Mouse (Mus musculus): Measurements from ENCODE around the gene Brd2. TPM values are rescaled to one million over a fixed set of nuclear protein-coding genes. Genes with fewer than 3 reads are reported as not detected.

Gene Brd2
- polyA plus RNA-seq, 1 experiment from 2014 or later, result 48.1 TPM

GRCm38 (mm10) chr17:34116736-34117370 is 5.6 kb downstream of the Brd2 start:
- TF ChIP-seq CTCF (IDR thresholded peaks at IDR 0.05; ENCODE audit: low read depth), result no peak
- TF ChIP-seq EP300 (optimal IDR thresholded peaks at IDR 0.05), result no peak
- no peak overlapping the region for H3K27ac ChIP-seq (replicated peaks)
- no peak for ATAC-seq (ENCODE audit: low FRiP score, low TSS enrichment)

GRCm38 (mm10) chr17:34114114-34114513 is 8.3 kb downstream of the Brd2 start:
- no peaks in the 10 kb centered on the region for H3K27me3 ChIP-seq (ENCODE audit: control insufficient read depth, insufficient read depth, low read length)
- no peak for DNase-seq (ENCODE audit: low spot score)
- H3K9ac ChIP-seq (ENCODE audit: low read length), result no peak overlapping the region
- H3K4me1 ChIP-seq (replicated peaks; ENCODE audit: control insufficient read depth, insufficient read depth), result no peaks in the 10 kb centered on the region
- peaks cover 61% of the 10 kb centered on the region for H3K36me3 ChIP-seq (ENCODE audit: control insufficient read depth, insufficient read depth, low read length)
- no peak overlapping the region for H3K27ac ChIP-seq (replicated peaks)
- ATAC-seq (ENCODE audit: low FRiP score, low TSS enrichment), result no peak
- no peaks in the 10 kb centered on the region for H3K9me3 ChIP-seq (ENCODE audit: control insufficient read depth, low read length)
- 89% methylated on average over 7 of the region's 7 CpGs for WGBS
- no peak for TF ChIP-seq CTCF (IDR thresholded peaks at IDR 0.05; ENCODE audit: low read depth)
- no peak for TF ChIP-seq EP300 (optimal IDR thresholded peaks at IDR 0.05)
- no peak overlapping the region for H3K4me3 ChIP-seq (ENCODE audit: low read depth, low read length)
- no peak overlapping the region for H3K4me2 ChIP-seq (replicated peaks; ENCODE audit: low read depth)

More at GRCm38 (mm10) chr17:34116736-34117370, 5.6 kb downstream of the Brd2 start:
- Histone ChIP-seq H3K4me3 (ENCODE audit: low read depth, low read length) (peak overlapping the region; percentile 94), H3K4me1 (replicated peaks; ENCODE audit: control insufficient read depth, insufficient read depth) (no peaks in the 10 kb centered on the region), H3K27me3 (ENCODE audit: control insufficient read depth, insufficient read depth, low read length) (no peaks in the 10 kb centered on the region), H3K9me3 (ENCODE audit: control insufficient read depth, low read length) (no peaks in the 10 kb centered on the region), H3K4me2 (replicated peaks; ENCODE audit: low read depth) (peak overlapping the region; percentile 84), H3K9ac (ENCODE audit: low read length) (peak overlapping the region; percentile 59), H3K36me3 (ENCODE audit: control insufficient read depth, insufficient read depth, low read length) (peaks cover 48% of the 10 kb centered on the region)
- no peak for DNase-seq (ENCODE audit: low spot score)
- WGBS, result 17% methylated on average over 7 of the region's 7 CpGs

- peak; percentile 6; the same call in 1 of the 2 replicates for ATAC-seq (ENCODE audit: low FRiP score, low TSS enrichment)
- Histone ChIP-seq H3K36me3 (ENCODE audit: control insufficient read depth, insufficient read depth, low read length) (peaks cover 46% of the 10 kb centered on the region), H3K4me1 (replicated peaks; ENCODE audit: control insufficient read depth, insufficient read depth) (no peaks in the 10 kb centered on the region), H3K4me3 (ENCODE audit: low read depth, low read length) (no peak overlapping the region), H3K27ac (replicated peaks) (no peak overlapping the region; the same call in 1 of the 2 replicates), H3K27me3 (ENCODE audit: control insufficient read depth, insufficient read depth, low read length) (no peaks in the 10 kb centered on the region), H3K9me3 (ENCODE audit: control insufficient read depth, low read length) (no peaks in the 10 kb centered on the region), H3K9ac (ENCODE audit: low read length) (no peak overlapping the region), H3K4me2 (replicated peaks; ENCODE audit: low read depth) (no peak overlapping the region)
- TF ChIP-seq EP300 (optimal IDR thresholded peaks at IDR 0.05) (no peak), CTCF (IDR thresholded peaks at IDR 0.05; ENCODE audit: low read depth) (no peak)
- DNase-seq (ENCODE audit: low spot score), result no peak
- 51% methylated on average over 8 of the region's 8 CpGs for WGBS
These were observed 12.1 kb downstream of the Brd2 start for GRCm38 (mm10) chr17:34110309-34110708.

GRCm38 (mm10) chr17:34109806-34110195 is 12.6 kb downstream of the Brd2 start:
- WGBS, result 65% methylated on average over 3 of the region's 3 CpGs
- Histone ChIP-seq H3K4me1 (replicated peaks; ENCODE audit: control insufficient read depth, insufficient read depth) (no peaks in the 10 kb centered on the region), H3K27ac (replicated peaks) (peak overlapping the region; percentile 20; the same call in 1 of the 2 replicates), H3K9me3 (ENCODE audit: control insufficient read depth, low read length) (no peaks in the 10 kb centered on the region), H3K27me3 (ENCODE audit: control insufficient read depth, insufficient read depth, low read length) (no peaks in the 10 kb centered on the region), H3K4me2 (replicated peaks; ENCODE audit: low read depth) (no peak overlapping the region), H3K4me3 (ENCODE audit: low read depth, low read length) (no peak overlapping the region), H3K36me3 (ENCODE audit: control insufficient read depth, insufficient read depth, low read length) (peaks cover 40% of the 10 kb centered on the region), H3K9ac (ENCODE audit: low read length) (no peak overlapping the region)
- DNase-seq (ENCODE audit: low spot score) (no peak), ATAC-seq (ENCODE audit: low FRiP score, low TSS enrichment) (peak; percentile 49)
- TF ChIP-seq EP300 (optimal IDR thresholded peaks at IDR 0.05), result no peak
- TF ChIP-seq CTCF (IDR thresholded peaks at IDR 0.05; ENCODE audit: low read depth), result no peak

- ATAC-seq (ENCODE audit: low FRiP score, low TSS enrichment) (peak; percentile 22; the same call in 1 of the 2 replicates), DNase-seq (ENCODE audit: low spot score) (no peak)
- Histone ChIP-seq H3K27ac (replicated peaks) (peak overlapping the region; percentile 20; the same call in 1 of the 2 replicates), H3K4me2 (replicated peaks; ENCODE audit: low read depth) (no peak overlapping the region), H3K27me3 (ENCODE audit: control insufficient read depth, insufficient read depth, low read length) (no peaks in the 10 kb centered on the region), H3K9ac (ENCODE audit: low read length) (no peak overlapping the region), H3K4me1 (replicated peaks; ENCODE audit: control insufficient read depth, insufficient read depth) (no peaks in the 10 kb centered on the region), H3K4me3 (ENCODE audit: low read depth, low read length) (no peak overlapping the region), H3K36me3 (ENCODE audit: control insufficient read depth, insufficient read depth, low read length) (peaks cover 36% of the 10 kb centered on the region), H3K9me3 (ENCODE audit: control insufficient read depth, low read length) (no peaks in the 10 kb centered on the region)
- 77% methylated on average over 14 of the region's 14 CpGs for WGBS
- TF ChIP-seq EP300 (optimal IDR thresholded peaks at IDR 0.05) (no peak), CTCF (IDR thresholded peaks at IDR 0.05; ENCODE audit: low read depth) (peak; percentile 50)
These were observed 13.2 kb downstream of the Brd2 start for GRCm38 (mm10) chr17:34109038-34109805.

- Histone ChIP-seq H3K27me3 (ENCODE audit: control insufficient read depth, insufficient read depth, low read length) (no peaks in the 10 kb centered on the region), H3K9ac (ENCODE audit: low read length) (no peak overlapping the region), H3K27ac (replicated peaks) (no peak overlapping the region), H3K36me3 (ENCODE audit: control insufficient read depth, insufficient read depth, low read length) (peaks cover 29% of the 10 kb centered on the region), H3K4me1 (replicated peaks; ENCODE audit: control insufficient read depth, insufficient read depth) (no peaks in the 10 kb centered on the region), H3K4me3 (ENCODE audit: low read depth, low read length) (no peak overlapping the region), H3K4me2 (replicated peaks; ENCODE audit: low read depth) (no peak overlapping the region), H3K9me3 (ENCODE audit: control insufficient read depth, low read length) (no peaks in the 10 kb centered on the region)
- DNase-seq (ENCODE audit: low spot score), result no peak
- 80% methylated on average over 5 of the region's 6 CpGs for WGBS
- TF ChIP-seq CTCF (IDR thresholded peaks at IDR 0.05; ENCODE audit: low read depth) (no peak), EP300 (optimal IDR thresholded peaks at IDR 0.05) (no peak)
- no peak for ATAC-seq (ENCODE audit: low FRiP score, low TSS enrichment)
These were observed 14.0 kb downstream of the Brd2 start for GRCm38 (mm10) chr17:34108460-34108859.
